Mouse (Mus musculus) forebrain, embryonic 15.5 days (tissue): ENCODE measurements around the gene Ptgdr2. TPM values are rescaled to one million over a fixed set of nuclear protein-coding genes. Genes with fewer than 3 reads are reported as not detected.

Source experiments
- ATAC-seq: fragments of 200-750 bp; cut with Nextera tagmentation; replicated peaks from 2 replicates; pipeline ENCODE4 v1.8.0; 2017; ENCODE audit warnings: mild to moderate bottlenecking, moderate TSS enrichment, moderate library complexity
- H3K27ac ChIP-seq: fragments of 300-500 bp; sonication (generic); replicated peaks from 2 replicates; pipeline ENCODE4 v1.5.1; 2015; ENCODE audit warnings: mild to moderate bottlenecking, inconsistent platforms
- H3K27me3 ChIP-seq: fragments of 300-500 bp; sonication (generic); 2 replicates; pipeline ENCODE4 v1.6.1; 2015; ENCODE audit warnings: inconsistent platforms
- H3K36me3 ChIP-seq: fragments of 300-500 bp; sonication (generic); 2 replicates; pipeline ENCODE4 v1.6.1; 2015; ENCODE audit warnings: mild to moderate bottlenecking, inconsistent platforms
- H3K4me1 ChIP-seq: fragments of 300-500 bp; sonication (generic); 2 replicates; pipeline ENCODE4 v1.6.1; 2015; ENCODE audit warnings: inconsistent platforms
- H3K4me2 ChIP-seq: fragments of 300-500 bp; sonication (generic); replicated peaks from 2 replicates; pipeline ENCODE4 v1.6.1; 2015; ENCODE audit warnings: mild to moderate bottlenecking, inconsistent platforms
- H3K4me3 ChIP-seq: fragments of 300-500 bp; sonication (generic); 2 replicates; pipeline ENCODE4 v1.5.1; 2015; ENCODE audit warnings: mild to moderate bottlenecking, inconsistent platforms
- H3K9ac ChIP-seq: fragments of 300-500 bp; sonication (generic); replicated peaks from 2 replicates; pipeline ENCODE4 v1.6.1; 2015; ENCODE audit warnings: mild to moderate bottlenecking, inconsistent platforms
- H3K9me3 ChIP-seq: fragments of 300-500 bp; sonication (generic); 2 replicates; pipeline ENCODE4 v1.6.1; 2016; ENCODE audit warnings: inconsistent platforms
- WGBS: fragments of 180-500 bp; shearing (Covaris S2); methylation state at CpG from one replicate; pipeline ENCODE4 v1.1.7; 2015; ENCODE audit warnings: mixed read lengths; 5-methylcytosine and 5-hydroxymethylcytosine counted together
- polyA plus RNA-seq: library from polyadenylated mRNA; unstranded; fragments of >200 nt; fragmentation: Nextera tagmentation; extraction: Ambion mirVana; gene quantifications from 2 replicates; pipeline ENCODE4 v1.2.1, GENCODE M21; 2015

The Ptgdr2 gene
- polyA plus RNA-seq, 1 experiment from 2014 or later: 0.06 TPM

- Histone ChIP-seq H3K9ac (no peak overlapping the region), H3K9me3 (no peaks in the 10 kb centered on the region), H3K4me3 (no peak overlapping the region), H3K36me3 (no peaks in the 10 kb centered on the region), H3K27ac (no peak overlapping the region), H3K4me2 (no peak overlapping the region), H3K27me3 (no peaks in the 10 kb centered on the region), H3K4me1 (no peaks in the 10 kb centered on the region)
- no peak; the same call in 1 of the 2 replicates for ATAC-seq
- 48% methylated on average over 12 of the region's 12 CpGs for WGBS
Observed at GRCm38 (mm10) chr19:10959978-10960346, 23.0 kb downstream of the Ptgdr2 start.

- Histone ChIP-seq H3K27me3 (no peaks in the 10 kb centered on the region), H3K4me3 (no peak overlapping the region), H3K9me3 (no peaks in the 10 kb centered on the region), H3K4me1 (no peaks in the 10 kb centered on the region), H3K4me2 (no peak overlapping the region), H3K27ac (no peak overlapping the region), H3K36me3 (no peaks in the 10 kb centered on the region), H3K9ac (no peak overlapping the region)
- WGBS: 89% methylated on average over 7 of the region's 7 CpGs
- ATAC-seq: no peak
Observed at GRCm38 (mm10) chr19:10965721-10966120, 28.8 kb downstream of the Ptgdr2 start.

GRCm38 (mm10) chr19:10968578-10968977, 31.6 kb downstream of the Ptgdr2 start:
- H3K27me3 ChIP-seq: no peaks in the 10 kb centered on the region

GRCm38 (mm10) chr19:10970457-10970856, 33.5 kb downstream of the Ptgdr2 start:
- Histone ChIP-seq H3K27ac (no peak overlapping the region), H3K4me2 (no peak overlapping the region), H3K27me3 (no peaks in the 10 kb centered on the region), H3K36me3 (no peaks in the 10 kb centered on the region), H3K4me3 (no peak overlapping the region), H3K9ac (no peak overlapping the region), H3K4me1 (no peaks in the 10 kb centered on the region), H3K9me3 (no peaks in the 10 kb centered on the region)
- ATAC-seq: no peak
- 76% methylated on average over 3 of the region's 3 CpGs for WGBS

More at GRCm38 (mm10) chr19:10968578-10968977, 31.6 kb downstream of the Ptgdr2 start:
- H3K9me3 ChIP-seq: no peaks in the 10 kb centered on the region
- no peak overlapping the region for H3K9ac ChIP-seq
- 91% methylated on average over 7 of the region's 7 CpGs for WGBS
- no peak overlapping the region for H3K4me3 ChIP-seq
- ATAC-seq: no peak
- no peak overlapping the region for H3K27ac ChIP-seq
- H3K4me2 ChIP-seq: no peak overlapping the region
- no peaks in the 10 kb centered on the region for H3K36me3 ChIP-seq
- no peaks in the 10 kb centered on the region for H3K4me1 ChIP-seq

- Histone ChIP-seq H3K4me3 (no peak overlapping the region), H3K9me3 (no peaks in the 10 kb centered on the region), H3K27me3 (no peaks in the 10 kb centered on the region), H3K4me2 (no peak overlapping the region), H3K27ac (no peak overlapping the region), H3K36me3 (no peaks in the 10 kb centered on the region), H3K9ac (no peak overlapping the region), H3K4me1 (no peaks in the 10 kb centered on the region)
- WGBS: 11% methylated on average over 3 of the region's 3 CpGs
- ATAC-seq: no peak
Observed at GRCm38 (mm10) chr19:10972660-10973059, 35.7 kb downstream of the Ptgdr2 start.

- ATAC-seq: no peak
- whole genome bisulfite sequencing: 65% methylated on average over 2 of the region's 2 CpGs
- H3K27me3 ChIP-seq: no peaks in the 10 kb centered on the region
- no peaks in the 10 kb centered on the region for H3K9me3 ChIP-seq
- H3K27ac ChIP-seq: no peak overlapping the region
- H3K4me2 ChIP-seq: no peak overlapping the region
- no peak overlapping the region for H3K4me3 ChIP-seq
- H3K36me3 ChIP-seq: no peaks in the 10 kb centered on the region
- no peaks in the 10 kb centered on the region for H3K4me1 ChIP-seq
- H3K9ac ChIP-seq: no peak overlapping the region
Observed at GRCm38 (mm10) chr19:10973187-10973586, 36.2 kb downstream of the Ptgdr2 start.

GRCm38 (mm10) chr19:10974238-10974865, 37.4 kb downstream of the Ptgdr2 start, which contains the start of gene Ms4a10:
Gene Ms4a10, minus strand, starts transcription at chr19:10974670.
- Histone ChIP-seq H3K4me3 (no peak within 1 kb of the TSS), H3K9ac (no peak within 1 kb of the TSS), H3K27me3 (no peaks in the 10 kb centered on the region), H3K4me2 (no peak within 1 kb of the TSS), H3K36me3 (no peaks in the 10 kb centered on the region), H3K9me3 (no peaks in the 10 kb centered on the region), H3K4me1 (no peaks in the 10 kb centered on the region), H3K27ac (no peak within 1 kb of the TSS)
- ATAC-seq: no peak
- 69% methylated on average over 4 of the region's 4 CpGs for WGBS

- Histone ChIP-seq H3K9me3 (no peaks in the 10 kb centered on the region), H3K27ac (no peak overlapping the region), H3K36me3 (no peaks in the 10 kb centered on the region), H3K27me3 (no peaks in the 10 kb centered on the region), H3K4me1 (no peaks in the 10 kb centered on the region), H3K9ac (no peak overlapping the region), H3K4me3 (no peak overlapping the region), H3K4me2 (no peak overlapping the region)
- ATAC-seq: no peak
- 87% methylated on average over 2 of the region's 2 CpGs for whole genome bisulfite sequencing
Observed at GRCm38 (mm10) chr19:10975187-10975586, 38.2 kb downstream of the Ptgdr2 start.

- Histone ChIP-seq H3K36me3 (no peaks in the 10 kb centered on the region), H3K4me2 (no peak overlapping the region), H3K27me3 (no peaks in the 10 kb centered on the region), H3K9me3 (no peaks in the 10 kb centered on the region), H3K27ac (no peak overlapping the region), H3K4me1 (no peaks in the 10 kb centered on the region), H3K4me3 (no peak overlapping the region), H3K9ac (no peak overlapping the region)
- no peak for ATAC-seq
- WGBS: 61% methylated on average over 4 of the region's 4 CpGs
Observed at GRCm38 (mm10) chr19:10976318-10976717, 39.4 kb downstream of the Ptgdr2 start.

GRCm38 (mm10) chr19:10979184-10980168, 42.5 kb downstream of the Ptgdr2 start:
- Histone ChIP-seq H3K4me1 (no peaks in the 10 kb centered on the region), H3K4me2 (peak overlapping the region; percentile 22; the same call in 1 of the 2 replicates), H3K36me3 (no peaks in the 10 kb centered on the region), H3K27ac (no peak overlapping the region), H3K9ac (no peak overlapping the region), H3K27me3 (no peaks in the 10 kb centered on the region), H3K9me3 (no peaks in the 10 kb centered on the region), H3K4me3 (no peak overlapping the region)
- peak; percentile 47; the same call in 1 of the 2 replicates for ATAC-seq
- WGBS: 13% methylated on average over 18 of the region's 18 CpGs

- Histone ChIP-seq H3K9me3 (no peaks in the 10 kb centered on the region), H3K4me3 (no peak overlapping the region), H3K27me3 (no peaks in the 10 kb centered on the region), H3K4me1 (no peaks in the 10 kb centered on the region), H3K9ac (no peak overlapping the region), H3K4me2 (no peak overlapping the region), H3K27ac (no peak overlapping the region), H3K36me3 (no peaks in the 10 kb centered on the region)
- WGBS: 91% methylated on average over 5 of the region's 5 CpGs
- 0 out of 2 replicates have a peak, but pooled peaks have one; percentile 8 for ATAC-seq
Observed at GRCm38 (mm10) chr19:10980210-10980609, 43.2 kb downstream of the Ptgdr2 start.

- Histone ChIP-seq H3K9me3 (no peaks in the 10 kb centered on the region), H3K27me3 (no peaks in the 10 kb centered on the region), H3K9ac (no peak overlapping the region), H3K36me3 (no peaks in the 10 kb centered on the region), H3K4me2 (no peak overlapping the region), H3K4me3 (no peak overlapping the region), H3K4me1 (no peaks in the 10 kb centered on the region), H3K27ac (no peak overlapping the region)
- 21% methylated on average over 14 of the region's 14 CpGs for WGBS
- no peak for ATAC-seq
Observed at GRCm38 (mm10) chr19:10983146-10983545, 46.2 kb downstream of the Ptgdr2 start.
